Mouse (Mus musculus) olfactory bulb, adult 2 months (tissue): ENCODE results near the gene Sypl2.

ENCODE experiments used
- CTCF ChIP-seq: fragments of 200-500 bp; IDR thresholded peaks from 2 replicates; pipeline ENCODE4 v1.5.1; 2012; ENCODE audit warnings: low read depth, mild to moderate bottlenecking, low read length, moderate library complexity; ENCODE audit not compliant: insufficient read depth
- POLR2A ChIP-seq: fragments of 200-500 bp; IDR thresholded peaks from 2 replicates; pipeline ENCODE4 v1.6.1; 2012; ENCODE audit warnings: mild to moderate bottlenecking, low read depth, low read length, moderate library complexity; ENCODE audit not compliant: insufficient read depth

- TF ChIP-seq CTCF (no peak), POLR2A (no peak)
These were observed 47.4 kb downstream of the Sypl2 start for GRCm38 (mm10) chr3:108178756-108179715.
